Mouse (Mus musculus): Measurements from ENCODE around the gene Tenm2. TPM values are rescaled to one million over a fixed set of nuclear protein-coding genes. Genes with fewer than 3 reads are reported as not detected.

Gene Tenm2
- polyA plus RNA-seq, 1 experiment from 2014 or later = 1.2 TPM

DNA sequence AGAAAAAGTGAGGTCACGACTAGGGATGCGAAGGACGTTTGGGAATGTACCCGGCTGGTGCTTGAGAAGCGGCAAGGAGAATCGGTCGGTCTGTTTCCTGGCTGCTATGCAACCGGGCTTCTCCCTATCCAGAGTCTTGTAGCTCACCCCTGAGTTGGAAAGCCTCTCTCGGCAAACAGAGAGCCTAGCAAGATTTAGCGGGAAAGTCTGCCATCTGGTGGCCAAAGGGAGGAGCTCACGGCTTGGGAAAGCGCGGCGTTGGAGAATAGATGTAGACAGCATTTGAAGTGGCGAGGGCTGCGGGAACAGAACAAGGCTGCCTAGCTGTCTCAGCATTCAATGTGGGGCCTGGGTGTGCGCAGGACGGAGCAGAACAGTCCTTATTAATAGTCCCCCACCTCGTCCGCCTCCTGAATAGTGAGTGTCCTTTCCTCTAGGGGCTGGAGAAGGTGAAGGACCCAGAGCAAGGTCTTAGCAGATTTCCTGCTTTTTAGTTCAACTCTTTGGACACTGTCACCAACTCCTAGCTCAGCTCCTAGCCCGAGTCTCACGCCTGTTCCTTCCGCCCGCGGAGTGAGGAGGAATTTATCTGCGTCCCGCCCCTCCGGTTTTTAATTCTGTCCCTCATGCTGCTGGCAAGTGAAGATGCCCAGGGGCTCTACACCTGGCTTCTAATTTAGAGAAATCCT, 1234.3 kb downstream of the Tenm2 start:
- WGBS = 6% methylated on average over 28 of the region's 28 CpGs
- ATAC-seq (ENCODE audit: extremely low read depth, insufficient number of reproducible peaks, low FRiP score, low TSS enrichment) = peak; percentile 62; the same call in 1 of the 2 replicates
- H3K4me1 ChIP-seq = peaks cover 8% of the 10 kb centered on the region
- H3K27ac ChIP-seq (replicated peaks) = no peak overlapping the region
- H3K27me3 ChIP-seq (replicated peaks) = peaks cover 30% of the 10 kb centered on the region
- H3K4me2 ChIP-seq = peak overlapping the region; percentile 68
- H3K36me3 ChIP-seq = no peaks in the 10 kb centered on the region
- peak overlapping the region; percentile 61 for H3K9ac ChIP-seq
- peak overlapping the region; percentile 39 for H3K4me3 ChIP-seq
- H3K9me3 ChIP-seq = no peaks in the 10 kb centered on the region

DNA sequence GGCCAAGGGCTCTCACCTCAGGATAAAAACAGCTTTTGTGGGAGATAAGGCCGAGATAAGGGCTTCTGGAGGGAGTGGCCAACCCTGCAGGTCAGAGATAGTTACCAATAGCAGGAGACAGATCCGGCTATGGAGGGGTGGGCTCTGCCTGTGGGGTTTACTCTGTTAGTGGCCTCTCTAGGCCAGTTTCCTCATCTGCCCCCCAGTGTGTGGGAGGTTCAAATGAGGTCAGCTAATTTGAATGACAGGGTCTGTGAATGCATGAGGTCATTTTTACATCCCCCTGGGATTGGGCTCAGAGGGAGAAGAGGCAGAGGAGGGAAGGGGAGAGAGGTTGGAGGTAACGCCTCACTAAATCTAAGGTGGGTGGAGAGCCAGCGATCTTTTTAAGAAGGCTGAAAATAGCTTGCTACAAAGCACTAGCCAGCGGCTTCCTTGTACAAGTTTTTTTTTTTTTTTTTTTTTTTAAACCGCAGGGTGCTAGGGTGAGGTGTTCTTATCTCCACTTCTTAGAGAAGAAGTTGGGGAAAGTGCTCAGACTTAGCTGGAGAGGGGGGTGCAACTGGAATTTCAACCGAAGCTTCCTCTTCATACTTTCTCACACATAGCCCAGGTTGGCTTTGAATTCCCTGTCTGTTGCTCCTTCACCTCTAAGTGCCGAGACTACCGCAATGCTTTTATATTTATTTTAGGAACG, 1235.0 kb downstream of the Tenm2 start:
- Histone ChIP-seq H3K4me3 (peak overlapping the region; percentile 39), H3K9ac (peak overlapping the region; percentile 61), H3K9me3 (no peaks in the 10 kb centered on the region), H3K27ac (replicated peaks) (no peak overlapping the region), H3K4me2 (peak overlapping the region; percentile 68), H3K27me3 (replicated peaks) (peaks cover 30% of the 10 kb centered on the region), H3K4me1 (peaks cover 8% of the 10 kb centered on the region), H3K36me3 (no peaks in the 10 kb centered on the region)
- no peak; the same call in 1 of the 2 replicates for ATAC-seq (ENCODE audit: extremely low read depth, insufficient number of reproducible peaks, low FRiP score, low TSS enrichment)
- 3% methylated on average over 10 of the region's 10 CpGs for WGBS

DNA sequence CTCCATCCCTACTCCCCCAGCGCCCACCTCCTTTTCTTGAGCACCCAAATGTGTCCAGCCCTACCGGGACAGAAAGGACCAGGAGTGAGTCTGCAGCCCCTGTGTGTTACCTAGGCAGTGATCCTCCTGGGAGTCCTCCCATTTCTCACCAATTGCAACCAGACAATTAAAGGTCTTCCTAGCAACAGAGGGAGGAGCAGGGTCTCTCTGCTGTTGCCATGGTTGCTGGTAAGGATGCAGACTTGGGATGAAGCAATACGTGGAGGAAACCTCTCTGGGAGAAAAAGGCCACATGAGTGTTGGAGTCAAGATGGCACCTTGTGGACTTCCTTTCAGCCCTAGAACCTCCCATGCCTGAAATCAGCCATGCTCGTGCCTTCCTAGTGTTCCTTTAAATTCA, 1235.7 kb downstream of the Tenm2 start:
- H3K4me3 ChIP-seq = no peak overlapping the region
- no peaks in the 10 kb centered on the region for H3K36me3 ChIP-seq
- peaks cover 8% of the 10 kb centered on the region for H3K4me1 ChIP-seq
- H3K27ac ChIP-seq (replicated peaks) = no peak overlapping the region
- no peaks in the 10 kb centered on the region for H3K9me3 ChIP-seq
- H3K27me3 ChIP-seq (replicated peaks) = peaks cover 30% of the 10 kb centered on the region
- no peak for ATAC-seq (ENCODE audit: extremely low read depth, insufficient number of reproducible peaks, low FRiP score, low TSS enrichment)
- 26% methylated on average over 4 of the region's 4 CpGs for WGBS
- no peak overlapping the region for H3K4me2 ChIP-seq
- H3K9ac ChIP-seq = no peak overlapping the region

DNA sequence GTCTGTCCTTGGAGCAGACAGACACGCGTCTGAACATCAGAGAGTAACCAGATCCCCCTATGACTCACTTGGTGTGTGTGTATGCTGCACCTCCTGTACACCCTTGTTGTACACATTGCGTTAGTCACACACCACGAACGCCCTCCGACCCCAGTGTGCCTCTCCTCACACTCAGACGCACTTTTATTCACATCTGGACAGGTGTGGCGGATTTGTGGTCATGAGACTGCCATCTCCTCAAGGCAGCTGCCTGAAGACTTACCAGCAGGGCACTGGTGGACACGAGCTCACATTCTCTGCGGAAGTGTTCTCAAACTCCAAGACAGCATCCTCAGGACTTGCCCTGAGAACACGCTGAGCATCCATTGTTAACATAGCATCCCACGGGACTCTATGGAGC, 1237.7 kb downstream of the Tenm2 start:
- no peaks in the 10 kb centered on the region for H3K36me3 ChIP-seq
- peaks cover 8% of the 10 kb centered on the region for H3K4me1 ChIP-seq
- WGBS = 66% methylated on average over 12 of the region's 12 CpGs
- H3K4me2 ChIP-seq = no peak overlapping the region
- H3K9me3 ChIP-seq = no peaks in the 10 kb centered on the region
- peaks cover 27% of the 10 kb centered on the region for H3K27me3 ChIP-seq (replicated peaks)
- ATAC-seq (ENCODE audit: extremely low read depth, insufficient number of reproducible peaks, low FRiP score, low TSS enrichment) = no peak
- H3K4me3 ChIP-seq = no peak overlapping the region
- H3K9ac ChIP-seq = no peak overlapping the region
- H3K27ac ChIP-seq (replicated peaks) = no peak overlapping the region

DNA sequence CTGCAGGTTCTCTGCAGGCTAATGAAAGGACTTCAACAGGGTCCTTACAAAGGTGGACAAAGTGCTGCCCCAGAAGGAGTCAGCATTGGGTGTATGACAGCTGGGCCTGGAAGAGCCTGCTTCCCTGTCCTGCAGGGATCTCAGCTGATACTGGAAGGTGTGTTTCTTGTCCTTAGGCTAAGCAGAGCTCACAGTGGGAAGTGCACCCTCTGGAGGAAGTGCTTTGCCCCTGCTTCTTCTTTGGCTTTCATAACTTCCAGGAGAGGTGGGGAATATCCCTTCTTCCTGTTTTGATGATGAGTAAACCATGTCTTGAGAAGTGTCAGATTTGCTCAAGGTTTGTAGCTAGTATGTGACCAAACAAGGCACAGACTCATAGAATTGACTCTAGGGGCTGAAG, 1240.5 kb downstream of the Tenm2 start:
- Histone ChIP-seq H3K36me3 (no peaks in the 10 kb centered on the region), H3K9me3 (no peaks in the 10 kb centered on the region), H3K9ac (no peak overlapping the region), H3K4me1 (peaks cover under 1% of the 10 kb centered on the region; the same call in 1 of the 2 replicates), H3K4me3 (no peak overlapping the region), H3K4me2 (no peak overlapping the region), H3K27me3 (replicated peaks) (peaks cover 12% of the 10 kb centered on the region; the same call in 1 of the 2 replicates), H3K27ac (replicated peaks) (no peak overlapping the region)
- no peak for ATAC-seq (ENCODE audit: extremely low read depth, insufficient number of reproducible peaks, low FRiP score, low TSS enrichment)

DNA sequence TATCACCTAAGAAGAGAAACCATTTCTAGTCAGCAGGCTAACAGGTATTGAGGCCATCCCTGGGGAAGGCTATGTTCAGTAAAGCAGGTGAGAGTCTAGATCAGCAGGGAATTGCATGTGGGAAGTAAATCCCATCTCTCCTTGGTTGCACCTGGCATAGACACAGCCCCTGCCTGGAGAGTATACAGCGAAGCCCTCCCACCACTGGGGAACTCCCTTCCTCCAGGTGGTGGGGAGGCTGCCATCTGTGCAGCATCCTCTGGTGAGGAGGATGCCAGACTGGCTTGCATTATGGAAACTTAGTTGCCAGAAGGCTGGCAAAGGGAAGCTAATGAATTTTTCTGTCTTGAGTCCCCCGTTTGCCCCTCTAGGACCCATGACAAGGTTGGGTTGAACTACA, 1243.9 kb downstream of the Tenm2 start:
- no peak for ATAC-seq (ENCODE audit: extremely low read depth, insufficient number of reproducible peaks, low FRiP score, low TSS enrichment)
- Histone ChIP-seq H3K9ac (no peak overlapping the region), H3K27me3 (replicated peaks) (0 out of 2 replicates have a peak, but pooled peaks cover 10% of the 10 kb centered on the region), H3K36me3 (no peaks in the 10 kb centered on the region), H3K4me3 (no peak overlapping the region), H3K4me1 (no peaks in the 10 kb centered on the region), H3K9me3 (no peaks in the 10 kb centered on the region), H3K4me2 (no peak overlapping the region), H3K27ac (replicated peaks) (no peak overlapping the region)
- WGBS = 71% methylated on average over 2 of the region's 2 CpGs

DNA sequence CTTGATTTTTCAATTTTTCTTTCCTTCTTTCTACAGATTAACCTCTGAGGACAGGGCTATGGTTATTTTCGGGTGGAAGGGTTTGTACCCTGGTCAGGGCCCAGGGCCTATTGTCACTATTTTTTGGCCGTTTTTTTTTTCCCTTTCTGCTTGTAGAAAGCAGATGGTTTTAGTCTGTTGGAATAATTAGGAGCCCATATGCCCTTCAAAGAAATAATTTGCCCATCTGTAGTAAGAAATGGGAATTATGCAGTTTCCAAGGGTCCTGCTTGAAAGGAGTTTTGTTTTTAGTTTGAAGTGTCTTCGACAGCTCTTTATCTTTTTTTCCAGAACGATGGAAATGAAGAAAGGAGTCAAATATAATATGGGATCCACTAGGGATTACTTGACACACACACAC, 1245.8 kb downstream of the Tenm2 start:
- no peak for ATAC-seq (ENCODE audit: extremely low read depth, insufficient number of reproducible peaks, low FRiP score, low TSS enrichment)
- H3K4me1 ChIP-seq = peaks cover 15% of the 10 kb centered on the region
- no peak overlapping the region for H3K4me3 ChIP-seq
- no peaks in the 10 kb centered on the region for H3K36me3 ChIP-seq
- peaks cover 26% of the 10 kb centered on the region; the same call in 1 of the 2 replicates for H3K27me3 ChIP-seq (replicated peaks)
- 62% methylated on average over 4 of the region's 4 CpGs for WGBS
- H3K9ac ChIP-seq = no peak overlapping the region
- no peak overlapping the region for H3K4me2 ChIP-seq
- no peaks in the 10 kb centered on the region for H3K9me3 ChIP-seq
- H3K27ac ChIP-seq (replicated peaks) = no peak overlapping the region

DNA sequence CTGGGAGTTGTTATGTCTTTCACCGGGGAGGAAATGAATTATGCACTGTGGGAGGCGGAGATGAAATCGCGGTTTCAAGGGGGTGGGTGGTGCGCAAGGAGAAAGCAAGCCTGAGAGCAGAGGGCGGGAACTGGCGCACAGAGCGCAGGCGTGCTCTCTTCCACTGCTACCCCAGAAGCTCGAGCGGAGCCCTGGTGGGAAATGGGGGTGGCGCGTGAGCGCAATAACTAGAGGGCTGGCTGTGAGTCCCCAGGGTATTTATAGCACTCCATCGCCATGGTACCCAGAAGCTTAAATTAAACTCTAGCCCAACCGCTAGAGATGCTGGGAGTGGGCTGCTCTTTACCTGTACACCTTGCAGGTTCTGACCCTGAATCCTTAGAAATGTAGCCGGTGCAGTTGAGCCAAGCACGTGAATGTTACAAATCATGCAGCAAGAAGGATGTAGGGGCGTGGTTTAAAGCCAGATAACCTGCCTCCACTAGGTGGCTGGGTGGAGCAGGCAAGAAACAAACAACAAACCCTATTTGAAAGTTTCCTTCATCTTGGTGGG, 1249.8 kb downstream of the Tenm2 start:
- WGBS = 1% methylated on average over 19 of the region's 19 CpGs
- peak overlapping the region; percentile 70 for H3K4me2 ChIP-seq
- no peaks in the 10 kb centered on the region for H3K9me3 ChIP-seq
- no peak for ATAC-seq (ENCODE audit: extremely low read depth, insufficient number of reproducible peaks, low FRiP score, low TSS enrichment)
- H3K27me3 ChIP-seq (replicated peaks) = peaks cover 44% of the 10 kb centered on the region
- H3K36me3 ChIP-seq = no peaks in the 10 kb centered on the region
- peak overlapping the region; percentile 42 for H3K4me3 ChIP-seq
- H3K4me1 ChIP-seq = peaks cover 15% of the 10 kb centered on the region
- peak overlapping the region; percentile 68 for H3K9ac ChIP-seq
- peak overlapping the region; percentile 26; the same call in 1 of the 2 replicates for H3K27ac ChIP-seq (replicated peaks)

DNA sequence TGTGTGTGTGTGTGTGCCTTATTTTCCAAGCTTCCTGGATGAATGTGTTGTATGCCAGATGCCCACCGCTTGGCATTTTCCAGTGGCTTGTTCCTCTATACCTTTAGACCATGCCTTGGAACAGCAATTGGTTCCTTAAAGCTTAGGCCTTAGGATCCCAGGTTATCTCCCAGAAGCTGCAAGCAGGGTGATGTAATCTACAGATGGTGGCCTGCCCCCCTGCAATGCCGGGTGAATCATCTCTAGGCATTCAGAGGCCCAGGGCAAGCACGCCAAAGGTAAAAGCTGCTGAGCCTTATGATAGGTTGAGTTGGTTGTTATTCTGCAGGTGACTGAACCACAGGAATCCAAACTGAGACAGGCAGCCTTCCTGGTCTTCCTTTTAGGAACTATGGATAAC, 1253.0 kb downstream of the Tenm2 start:
- no peak for ATAC-seq (ENCODE audit: extremely low read depth, insufficient number of reproducible peaks, low FRiP score, low TSS enrichment)
- Histone ChIP-seq H3K4me1 (peaks cover 29% of the 10 kb centered on the region), H3K9me3 (no peaks in the 10 kb centered on the region), H3K36me3 (no peaks in the 10 kb centered on the region), H3K9ac (no peak overlapping the region), H3K4me3 (no peak overlapping the region), H3K27ac (replicated peaks) (no peak overlapping the region), H3K4me2 (no peak overlapping the region), H3K27me3 (replicated peaks) (peaks cover 62% of the 10 kb centered on the region)
- 63% methylated on average over 3 of the region's 3 CpGs for WGBS

DNA sequence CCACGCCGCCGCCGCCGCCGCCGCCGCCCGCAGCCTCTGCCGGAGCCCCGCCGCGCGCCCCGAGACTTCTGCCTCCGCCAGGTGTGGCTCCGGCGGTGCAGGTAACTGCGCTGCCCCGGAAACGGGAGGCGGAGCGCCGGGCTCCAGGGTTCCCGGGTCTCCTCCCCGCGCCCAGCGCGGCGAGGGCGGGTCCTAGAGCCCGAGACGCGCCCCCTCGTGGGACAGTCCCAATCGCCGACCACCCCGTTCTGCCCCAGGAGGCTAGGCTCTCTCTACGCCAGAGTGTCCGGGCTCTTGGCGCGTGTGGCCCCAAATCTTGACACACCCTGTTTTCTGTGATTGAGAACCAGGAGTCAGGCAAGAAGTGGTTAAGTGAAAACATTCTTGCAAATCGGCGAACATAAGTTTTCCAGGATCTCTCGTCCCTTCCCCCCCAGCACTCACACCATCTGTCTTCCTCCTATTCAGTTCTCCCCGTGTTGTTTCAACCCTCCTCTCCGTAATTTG, 1255.3 kb downstream of the Tenm2 start, which contains the start of gene Wwc1:
Gene Wwc1, minus strand, starts transcription at position 117 of the 507 bp plus-strand sequence.
- Histone ChIP-seq H3K4me2 (peak within 1 kb of the TSS; percentile 98), H3K36me3 (no peaks in the 10 kb centered on the region), H3K4me3 (peak within 1 kb of the TSS; percentile 82), H3K9ac (peak within 1 kb of the TSS; percentile 85), H3K27me3 (replicated peaks) (peaks cover 59% of the 10 kb centered on the region), H3K9me3 (no peaks in the 10 kb centered on the region), H3K4me1 (peaks cover 23% of the 10 kb centered on the region), H3K27ac (replicated peaks) (peak within 1 kb of the TSS; percentile 32; the same call in 1 of the 2 replicates)
- WGBS = 0% methylated on average over 24 of the region's 47 CpGs
- ATAC-seq (ENCODE audit: extremely low read depth, insufficient number of reproducible peaks, low FRiP score, low TSS enrichment) = peak; percentile 38; the same call in 1 of the 2 replicates

DNA sequence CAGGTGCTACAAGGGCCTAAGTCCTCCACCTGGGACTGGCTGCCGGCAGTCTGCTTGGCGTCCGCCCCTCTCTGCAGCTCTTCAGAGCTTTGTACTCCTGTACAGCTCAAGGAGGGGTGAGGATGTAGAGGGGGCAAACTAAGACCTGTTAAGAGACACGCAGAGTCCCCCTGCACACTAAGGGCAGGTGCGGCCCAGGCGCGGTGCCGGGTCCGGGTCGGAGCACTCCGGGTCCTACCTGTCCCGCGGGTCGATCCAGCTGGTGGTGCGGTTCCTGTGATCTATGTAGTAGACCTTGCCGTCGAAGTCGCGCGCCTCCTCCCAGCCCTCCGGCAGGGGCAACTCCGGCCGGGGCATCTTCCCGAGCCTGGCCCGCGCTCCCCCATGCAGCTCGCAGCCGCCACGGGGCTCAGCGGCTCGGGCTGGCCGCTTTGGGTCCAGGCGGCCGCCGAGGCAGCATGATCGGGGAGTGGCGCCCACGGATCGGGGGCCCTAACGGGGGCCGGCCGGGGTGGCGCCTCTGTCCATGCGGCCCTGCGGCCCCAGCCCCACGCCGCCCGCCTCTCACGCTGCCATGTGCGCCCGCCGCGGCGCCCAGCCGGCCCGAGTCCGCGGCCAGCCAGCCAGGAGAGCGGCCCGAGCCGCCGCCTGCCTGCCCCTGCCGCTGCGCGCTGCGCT, 1255.9 kb downstream of the Tenm2 start:
- WGBS = under 1% methylated on average over 45 of the region's 66 CpGs
- peak overlapping the region; percentile 82 for H3K4me3 ChIP-seq
- ATAC-seq (ENCODE audit: extremely low read depth, insufficient number of reproducible peaks, low FRiP score, low TSS enrichment) = 0 out of 2 replicates have a peak, but pooled peaks have one; percentile 14
- peaks cover 55% of the 10 kb centered on the region for H3K27me3 ChIP-seq (replicated peaks)
- no peaks in the 10 kb centered on the region for H3K36me3 ChIP-seq
- H3K4me1 ChIP-seq = peaks cover 17% of the 10 kb centered on the region
- H3K4me2 ChIP-seq = peak overlapping the region; percentile 98
- peak overlapping the region; percentile 85 for H3K9ac ChIP-seq
- H3K27ac ChIP-seq (replicated peaks) = peak overlapping the region; percentile 32; the same call in 1 of the 2 replicates
- no peaks in the 10 kb centered on the region for H3K9me3 ChIP-seq
